Mouse (Mus musculus) telencephalon, adult 2 months (tissue): Measurements from ENCODE around the gene Daam2.

Source experiments
- DNase-seq: peaks from one replicate; pipeline ENCODE4 v3.0.0-alpha.2; 2011; ENCODE audit warnings: low read depth, low spot score

Gene Daam2

DNA sequence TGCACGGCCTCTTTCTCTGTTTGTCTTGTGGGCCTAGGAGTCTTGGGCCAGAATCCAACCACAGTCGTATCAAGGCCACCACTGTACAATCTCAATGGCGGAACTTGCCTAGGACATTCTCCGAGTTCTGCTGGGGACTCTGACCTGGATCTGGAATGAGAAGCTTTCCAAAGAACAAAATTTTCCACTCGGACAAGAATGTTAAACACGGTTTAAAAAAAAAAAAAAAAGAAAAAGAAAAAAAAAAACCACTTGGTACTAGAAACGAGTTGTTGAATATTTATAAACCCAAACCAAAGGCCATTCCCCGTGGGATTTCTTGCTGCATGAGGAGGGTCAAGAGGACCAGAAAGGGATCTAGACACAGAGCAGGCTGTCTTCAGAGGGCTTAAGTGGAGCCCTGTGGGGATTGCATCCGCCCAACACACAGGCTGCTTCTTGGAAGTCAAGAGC is 29.9 kb downstream of the Daam2 start:
- no peak for DNase-seq

DNA sequence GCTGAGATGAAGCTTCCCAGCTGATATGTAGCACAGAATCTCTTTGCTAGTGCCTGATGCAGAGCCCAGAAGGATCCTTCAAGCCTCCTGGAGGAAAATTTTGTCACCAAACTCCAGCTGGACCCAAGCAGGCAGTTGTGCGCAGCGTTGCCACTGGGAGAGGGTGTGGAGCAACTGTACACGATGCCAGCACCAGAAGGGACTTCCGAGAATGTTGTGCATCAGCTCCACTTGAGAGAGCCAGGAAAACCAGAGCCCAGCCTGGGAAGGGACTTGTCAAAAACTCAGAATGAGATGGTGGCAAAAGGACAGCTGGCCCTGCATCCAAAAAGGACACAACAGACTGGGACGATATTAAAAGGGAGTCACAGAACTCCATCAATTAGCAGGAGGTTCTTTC is 32.5 kb downstream of the Daam2 start:
- DNase-seq = no peak

DNA sequence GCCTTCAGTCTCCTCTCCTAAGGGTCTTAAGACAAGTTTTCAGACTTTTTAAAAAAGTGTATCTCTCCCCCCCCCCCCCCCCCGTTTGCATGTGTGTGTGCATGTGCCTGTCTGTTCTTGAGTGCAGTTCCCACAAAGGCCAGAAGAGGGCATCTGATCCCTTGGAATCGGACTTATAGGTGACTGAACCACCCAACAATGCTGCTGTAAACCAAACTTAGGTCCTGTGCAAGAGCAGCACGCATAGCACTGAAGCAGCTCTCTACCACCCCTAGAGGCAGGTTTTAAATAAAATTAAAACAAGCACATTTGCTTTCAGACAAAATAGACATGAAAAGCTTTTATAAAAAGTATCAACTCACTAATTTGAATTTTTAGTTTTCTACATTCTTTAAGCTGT is 33.9 kb downstream of the Daam2 start:
- DNase-seq = no peak

DNA sequence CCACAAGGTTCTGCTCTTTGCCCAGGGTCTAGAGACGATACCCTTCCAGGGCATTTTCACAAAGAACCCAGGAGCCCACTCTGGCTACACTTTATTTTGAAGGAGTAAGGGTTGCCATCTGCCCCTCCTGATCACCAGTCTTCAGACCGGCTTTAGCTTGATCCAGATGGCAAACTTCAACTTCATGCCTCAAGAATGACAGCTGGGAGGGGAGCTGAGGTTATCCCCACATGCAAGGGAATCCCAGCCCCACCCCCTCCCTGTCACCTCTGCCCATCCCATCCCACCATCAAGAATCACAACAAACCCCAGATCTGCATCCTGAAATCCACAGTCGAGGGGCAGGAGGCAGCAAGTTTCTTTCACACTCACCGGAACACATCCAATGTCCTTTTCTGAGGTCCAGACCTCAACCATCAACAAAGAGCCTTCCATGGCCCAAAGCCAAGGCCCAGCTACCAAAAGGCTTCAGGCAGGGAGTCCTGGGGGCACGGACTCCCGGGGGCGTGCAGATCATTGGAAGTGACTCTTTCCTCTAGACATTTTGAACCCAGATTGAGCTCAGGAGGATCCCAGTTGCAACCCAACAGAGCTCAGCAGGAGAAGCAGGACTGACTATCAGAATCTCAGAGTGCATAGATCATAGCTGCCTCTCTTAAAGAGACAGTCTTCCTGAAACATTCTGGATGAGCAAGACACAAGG is 35.5 kb downstream of the Daam2 start:
- no peak for DNase-seq

DNA sequence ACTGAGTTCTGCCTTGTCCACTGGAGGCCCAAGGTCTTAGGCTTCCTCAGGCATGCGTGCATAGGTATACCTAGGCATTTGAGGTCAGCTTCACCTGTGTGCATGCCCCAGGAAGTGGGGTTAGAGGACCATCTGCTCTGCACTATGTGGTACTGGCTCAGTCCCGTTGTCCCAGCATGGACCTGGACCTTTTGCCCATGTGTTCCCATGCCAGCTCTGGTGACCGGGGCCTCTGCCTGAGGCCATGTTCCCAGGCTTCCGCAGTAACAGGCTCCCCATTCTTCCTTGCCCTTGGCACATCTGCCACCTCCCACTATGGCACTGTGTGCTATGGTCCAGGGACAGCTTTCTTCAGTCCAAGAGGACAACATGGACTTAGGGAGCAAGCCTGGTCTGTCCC is 36.1 kb downstream of the Daam2 start:
- no peak for DNase-seq

DNA sequence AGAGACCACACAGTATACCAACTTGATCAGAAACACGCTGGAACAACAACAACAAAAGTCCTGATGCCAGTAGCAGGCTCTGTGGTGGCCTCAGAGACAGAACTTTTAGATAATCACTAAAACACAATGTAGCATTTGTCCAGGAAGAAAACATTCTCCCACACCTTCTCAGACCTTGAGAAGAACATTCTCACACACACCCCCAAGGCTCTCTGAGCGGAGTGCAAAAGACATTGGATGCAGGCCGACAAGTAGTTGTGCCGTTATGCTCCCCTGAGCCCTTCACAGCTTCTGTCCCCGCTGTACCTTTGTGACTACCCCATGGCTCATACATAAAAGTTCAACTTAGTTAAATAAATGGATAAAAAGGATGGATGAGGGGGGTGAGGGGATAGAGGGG is 37.6 kb downstream of the Daam2 start:
- no peak for DNase-seq

DNA sequence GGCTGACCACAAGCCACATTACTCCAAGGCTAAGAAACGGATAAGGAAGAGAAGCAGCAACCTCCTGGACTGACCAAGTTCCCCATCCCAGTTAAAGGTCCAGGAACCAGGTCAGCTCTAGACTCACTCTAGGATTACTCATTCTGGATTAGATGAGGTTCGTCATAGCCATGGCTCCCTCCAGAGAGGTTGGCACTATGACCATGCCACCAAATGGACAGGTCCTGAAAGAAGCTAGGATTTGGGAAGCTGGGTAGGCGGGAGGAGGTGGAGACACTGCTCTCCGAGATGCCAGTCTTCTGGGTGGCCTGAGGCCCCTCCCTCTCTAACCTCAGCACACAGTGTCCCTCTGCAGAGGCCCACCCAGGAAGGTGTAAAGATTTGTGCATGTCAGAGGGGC is 38.2 kb downstream of the Daam2 start:
- no peak for DNase-seq

DNA sequence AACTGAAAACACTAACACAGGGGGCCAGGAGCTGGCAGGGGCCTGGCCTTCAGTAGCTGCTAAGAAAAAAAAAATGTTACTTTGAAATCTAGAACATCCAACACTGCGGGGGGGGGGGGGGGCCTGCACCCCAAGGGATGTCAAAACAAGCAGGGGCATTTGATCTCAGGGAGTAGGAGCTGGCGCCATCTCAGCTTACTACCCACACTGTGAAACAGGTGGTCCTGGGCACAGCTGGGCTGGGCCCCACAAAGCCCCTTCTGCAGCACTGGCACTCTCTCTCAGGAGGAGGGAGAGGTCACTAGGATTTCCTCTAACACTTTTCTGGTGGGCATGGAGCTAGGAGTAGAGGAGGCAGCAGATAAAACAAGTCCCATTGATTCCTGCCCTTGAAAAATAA is 39.6 kb downstream of the Daam2 start:
- DNase-seq = no peak

DNA sequence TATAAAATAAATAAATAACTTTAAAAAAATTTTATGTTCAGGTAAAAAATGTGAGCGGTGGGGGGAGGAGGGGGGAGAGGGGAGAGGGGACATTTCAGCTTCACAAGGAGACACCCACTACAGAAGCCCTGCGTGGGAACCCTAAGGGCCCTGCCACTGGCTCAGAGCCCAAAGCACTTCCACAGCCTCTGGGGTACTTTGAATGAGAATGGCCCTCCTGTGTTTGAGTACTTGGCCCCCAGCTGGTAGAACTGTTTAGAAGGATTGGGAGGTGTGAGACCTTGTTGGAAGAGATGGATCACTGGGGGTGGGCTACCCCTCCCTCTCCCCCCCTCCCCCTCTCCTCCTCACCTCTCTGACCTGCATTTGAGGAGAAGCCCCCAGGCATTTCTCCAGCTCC is 41.7 kb downstream of the Daam2 start:
- no peak for DNase-seq

DNA sequence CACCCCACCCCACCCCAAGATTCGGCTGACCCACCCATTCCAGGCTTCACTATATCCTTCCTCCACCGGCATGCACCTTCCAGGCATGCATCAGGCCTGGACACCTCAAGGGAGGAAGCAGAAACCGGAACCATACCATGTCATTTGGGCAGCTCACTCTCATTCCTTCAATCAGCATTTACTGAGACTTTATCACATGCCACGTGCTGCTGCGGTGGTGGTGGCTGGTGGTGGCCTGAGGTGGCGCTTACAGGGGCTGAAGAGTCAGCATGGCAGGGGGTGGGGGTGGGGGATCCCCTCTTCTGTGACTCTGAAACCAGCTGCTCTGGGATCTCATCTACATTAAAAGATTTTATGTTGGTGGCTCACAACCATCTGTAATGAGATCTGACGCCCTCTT is 42.1 kb downstream of the Daam2 start:
- no peak for DNase-seq

DNA sequence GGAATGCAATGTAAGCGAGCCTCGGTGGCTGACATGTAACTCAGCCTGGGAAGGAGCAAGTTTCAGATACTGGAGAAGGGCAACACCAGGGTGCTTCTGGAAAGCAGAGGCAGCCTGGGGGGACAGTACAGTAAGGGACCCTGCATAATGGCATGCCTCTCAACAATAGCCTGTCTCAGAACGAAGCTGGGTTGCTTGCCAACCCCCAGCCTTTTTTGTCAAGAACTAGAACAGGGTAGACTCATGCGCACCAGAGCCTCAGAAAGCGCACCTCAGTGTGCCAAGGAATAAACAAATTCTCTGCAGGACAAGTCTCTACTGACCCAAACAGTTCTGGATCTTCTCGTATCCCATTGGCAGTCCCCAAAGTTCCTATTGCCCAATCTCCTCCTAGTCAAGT is 43.5 kb downstream of the Daam2 start:
- DNase-seq = no peak

DNA sequence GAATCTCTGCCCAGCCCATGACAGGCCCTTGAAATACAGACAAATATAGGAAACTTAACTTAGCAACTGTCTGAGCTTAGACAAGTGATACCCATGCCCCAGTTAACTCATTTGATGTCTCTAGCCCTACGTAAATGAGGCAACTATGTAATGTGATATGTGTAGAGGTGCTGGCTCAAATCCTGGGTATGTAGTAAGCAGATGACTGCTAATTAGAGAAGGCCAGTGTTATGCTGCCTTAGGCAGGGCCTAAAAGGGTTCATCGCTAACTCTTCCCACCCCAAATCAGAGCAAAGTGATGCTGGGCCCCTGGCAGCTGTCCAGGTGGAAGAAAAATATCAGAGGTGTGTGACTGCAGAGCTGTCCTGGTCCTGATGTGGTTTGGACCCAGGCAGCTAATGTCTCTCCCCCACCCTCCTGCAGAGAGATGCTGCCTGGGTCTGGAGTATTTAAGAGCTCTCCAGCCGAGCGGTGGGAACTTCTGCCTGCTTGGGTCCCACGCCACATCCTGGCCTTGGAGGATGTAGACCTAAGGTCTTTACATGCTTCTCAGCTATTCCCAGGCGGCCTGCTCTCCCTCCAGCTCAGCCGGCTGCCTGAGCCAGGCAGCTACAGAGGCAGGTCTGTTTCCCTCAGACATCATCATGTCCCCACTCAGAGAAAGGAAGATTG is 44.4 kb downstream of the Daam2 start:
- DNase-seq = no peak

DNA sequence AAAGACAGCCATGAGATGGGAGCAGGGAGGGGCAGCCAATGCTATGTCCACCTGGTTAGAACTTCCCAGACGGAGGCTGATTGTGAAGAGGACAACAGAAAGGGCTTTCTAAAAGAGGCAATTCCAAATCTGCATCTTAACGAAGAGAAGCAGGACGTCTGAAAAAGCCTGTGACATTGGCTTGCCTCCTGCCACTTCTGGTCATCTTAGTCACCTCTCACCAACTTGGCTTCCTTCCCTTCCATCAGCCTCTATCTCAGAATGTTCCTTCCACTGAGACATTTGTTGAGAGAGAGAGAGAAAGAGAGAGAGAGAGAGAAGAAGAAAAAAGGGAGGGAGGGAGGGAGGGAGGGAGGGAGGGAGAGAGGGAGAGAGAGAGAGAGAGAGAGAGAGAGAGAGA is 47.1 kb downstream of the Daam2 start:
- no peak for DNase-seq

DNA sequence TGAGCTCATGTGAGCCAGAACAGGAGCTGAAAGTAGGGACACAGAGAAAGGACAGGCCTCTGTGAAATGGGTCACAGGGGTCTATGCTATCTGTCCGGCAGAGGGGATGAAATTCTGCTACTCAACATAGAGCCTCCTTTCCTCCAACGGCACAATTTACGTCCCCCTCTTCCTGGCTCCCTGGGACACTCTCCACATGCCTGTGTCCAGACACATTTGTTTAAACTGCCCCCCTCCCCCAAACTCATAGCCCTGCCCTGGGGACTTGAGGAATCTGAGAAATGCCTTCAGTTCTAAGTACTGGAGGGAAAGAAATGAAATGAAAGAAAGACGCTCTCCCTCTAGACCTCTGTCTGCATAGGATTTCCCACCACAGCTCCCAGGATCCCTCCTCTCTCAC is 48.5 kb downstream of the Daam2 start:
- no peak for DNase-seq

DNA sequence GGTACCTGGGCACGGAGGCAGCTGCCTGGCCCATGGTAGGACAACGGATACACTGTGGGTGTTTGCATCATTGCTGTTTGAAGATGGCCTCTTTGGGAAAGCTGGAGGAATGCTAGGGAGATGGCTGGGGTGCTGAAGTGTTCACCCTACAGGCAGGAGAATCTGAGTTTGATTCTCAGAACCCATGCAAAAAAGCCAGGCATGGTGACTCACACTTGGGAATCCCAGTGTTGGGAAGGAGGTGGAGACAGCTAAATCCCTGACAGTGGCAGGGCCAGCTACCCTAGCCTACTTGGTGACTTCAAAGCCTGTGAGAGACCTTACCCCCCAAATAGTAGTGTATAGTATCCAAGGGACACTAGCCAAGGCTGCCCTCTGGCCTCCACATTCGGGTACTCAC is 49.0 kb downstream of the Daam2 start:
- DNase-seq = no peak

DNA sequence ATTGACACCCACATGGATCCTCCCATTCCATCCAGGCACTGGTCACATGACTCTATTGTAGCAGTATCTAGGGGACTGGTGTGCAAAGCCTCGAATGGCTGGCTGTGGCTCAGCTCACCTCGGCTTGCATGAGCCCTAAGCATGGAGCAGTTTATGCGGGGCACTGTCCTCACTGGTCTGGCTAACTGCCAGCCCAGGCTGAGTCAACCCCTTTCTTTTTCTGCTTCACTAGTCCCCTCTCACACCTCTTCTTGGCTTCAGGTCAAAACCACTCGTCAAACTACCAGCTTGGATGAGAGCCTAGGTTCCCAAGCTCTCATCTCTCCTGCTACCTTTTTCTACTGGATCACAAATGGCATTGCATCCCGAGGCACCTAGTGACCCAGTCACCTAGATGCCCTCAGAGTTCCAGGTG is 51.5 kb downstream of the Daam2 start:
- DNase-seq = no peak

DNA sequence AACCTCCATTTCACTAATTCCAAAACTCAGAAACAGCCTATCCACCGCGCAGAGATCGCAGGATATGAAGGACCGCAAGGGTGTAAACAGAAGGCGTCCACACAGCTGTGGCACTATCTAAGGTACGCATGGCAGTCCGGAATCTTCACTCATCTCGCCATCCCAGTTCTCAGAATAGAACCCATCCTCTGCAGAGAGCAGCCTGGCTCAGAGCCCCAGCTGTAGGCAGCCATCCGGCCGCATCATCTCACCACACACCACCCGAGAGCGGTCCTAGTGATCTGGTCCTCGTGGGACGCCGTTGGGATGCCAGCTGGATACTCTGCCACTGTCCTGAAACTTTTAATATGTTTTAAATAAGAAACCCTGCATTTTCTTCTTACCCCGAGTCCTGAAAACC is 54.7 kb downstream of the Daam2 start:
- DNase-seq = peak; percentile 23

DNA sequence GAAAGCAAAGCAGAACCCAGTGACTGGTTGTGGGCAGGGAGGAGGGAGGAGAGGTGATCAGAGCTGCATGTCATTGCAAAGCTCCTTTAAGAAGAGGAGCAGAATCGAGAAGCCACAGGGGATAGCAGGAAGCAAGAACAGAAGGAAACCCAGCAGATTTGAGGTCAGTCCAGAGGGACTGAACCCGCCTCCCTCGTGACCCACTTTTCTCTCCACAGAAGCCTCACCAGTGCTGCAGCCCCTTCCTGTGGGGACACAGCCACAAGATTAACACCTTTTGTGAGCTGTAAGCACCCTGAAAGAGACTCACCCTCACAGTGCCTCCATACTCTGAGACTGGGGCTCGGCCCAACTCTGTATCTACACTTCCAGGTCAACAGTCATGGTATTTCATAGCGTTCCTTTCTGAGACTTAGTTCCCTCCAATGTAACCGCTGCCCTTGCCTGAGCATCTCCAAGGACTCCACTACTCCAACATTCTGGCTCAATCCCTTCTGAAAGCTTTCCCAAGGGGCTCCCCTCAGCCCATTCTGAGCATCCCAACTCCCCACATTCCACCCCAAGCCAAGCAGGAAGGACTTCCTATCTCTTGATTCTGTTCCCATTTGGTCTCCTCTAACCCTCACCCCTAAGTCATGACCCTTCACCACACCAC is 60.8 kb downstream of the Daam2 start:
- no peak for DNase-seq

DNA sequence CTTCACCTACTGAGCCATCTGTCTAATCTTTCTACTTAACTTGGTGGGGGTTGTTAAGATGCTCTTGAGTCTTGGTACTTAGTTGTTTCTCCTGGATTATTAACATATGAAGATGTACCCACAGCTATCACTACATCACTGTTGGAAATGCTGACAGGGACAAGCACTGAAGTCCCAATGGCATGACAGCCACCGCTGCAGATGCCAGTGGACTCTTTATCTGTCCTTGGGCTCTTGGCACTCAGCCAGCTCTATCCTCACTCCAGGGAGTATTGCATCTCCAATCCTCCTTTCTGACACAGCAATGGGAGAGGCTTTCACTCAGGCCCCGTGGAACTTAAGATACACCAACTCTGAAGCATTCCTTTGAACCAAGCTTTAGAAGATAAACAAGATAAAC is 63.9 kb downstream of the Daam2 start:
- DNase-seq = no peak

DNA sequence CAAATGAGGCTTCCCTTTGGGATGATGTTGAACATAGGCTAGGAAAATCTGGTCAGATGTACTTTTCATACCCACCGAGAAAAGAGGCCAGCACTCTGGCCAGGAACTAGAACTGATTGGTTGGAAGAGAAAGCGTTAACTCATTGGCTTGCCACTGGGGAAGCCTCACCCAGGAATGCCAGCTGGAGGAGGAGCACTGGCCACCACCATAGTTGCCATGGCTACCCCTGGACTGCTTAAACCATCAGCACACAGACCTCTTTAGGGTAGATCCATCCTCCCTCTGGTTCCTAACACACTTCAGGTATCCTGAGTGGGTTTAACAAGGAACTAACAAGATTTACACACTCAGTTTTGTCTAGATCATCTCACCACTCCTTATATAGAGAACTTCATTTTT is 64.5 kb downstream of the Daam2 start:
- DNase-seq = no peak

DNA sequence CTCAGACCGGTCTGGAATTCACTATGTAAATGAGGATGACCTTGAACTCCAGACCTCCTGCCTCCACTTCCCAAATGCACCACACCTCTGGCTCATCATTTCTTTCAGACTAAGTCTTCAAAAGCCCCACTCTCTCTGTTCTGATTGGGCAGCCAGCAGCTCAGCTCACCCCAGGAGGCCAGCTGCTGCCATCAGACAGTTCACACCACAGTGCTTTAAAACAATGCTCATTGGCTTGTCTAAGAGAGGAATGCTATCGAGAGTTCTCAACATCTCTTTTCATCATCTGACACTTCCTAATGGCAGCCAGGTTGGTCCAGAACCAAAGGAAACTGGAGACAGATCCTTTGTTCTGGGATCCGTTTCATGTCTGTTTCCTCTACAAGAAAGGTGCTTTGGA is 66.0 kb downstream of the Daam2 start:
- DNase-seq = no peak

DNA sequence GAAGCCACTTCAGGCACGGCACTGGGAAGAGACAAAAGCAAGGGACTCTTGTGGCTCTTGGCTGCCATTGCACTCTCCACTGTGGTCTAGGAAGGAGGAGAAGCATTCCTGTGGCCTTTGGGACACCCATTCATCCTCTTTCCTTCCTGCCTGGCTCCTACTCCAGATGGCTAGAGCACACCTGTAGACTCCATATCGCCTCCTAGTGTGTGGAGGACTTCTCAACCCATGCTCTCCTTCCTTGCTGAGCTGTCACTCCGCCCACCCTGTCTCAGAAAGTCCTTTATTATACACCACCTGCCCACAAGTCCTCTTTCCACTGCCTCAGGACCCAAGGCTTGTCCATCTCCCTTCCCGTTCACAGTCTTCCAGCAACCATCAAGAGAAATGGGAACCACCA is 70.9 kb downstream of the Daam2 start:
- no peak for DNase-seq

DNA sequence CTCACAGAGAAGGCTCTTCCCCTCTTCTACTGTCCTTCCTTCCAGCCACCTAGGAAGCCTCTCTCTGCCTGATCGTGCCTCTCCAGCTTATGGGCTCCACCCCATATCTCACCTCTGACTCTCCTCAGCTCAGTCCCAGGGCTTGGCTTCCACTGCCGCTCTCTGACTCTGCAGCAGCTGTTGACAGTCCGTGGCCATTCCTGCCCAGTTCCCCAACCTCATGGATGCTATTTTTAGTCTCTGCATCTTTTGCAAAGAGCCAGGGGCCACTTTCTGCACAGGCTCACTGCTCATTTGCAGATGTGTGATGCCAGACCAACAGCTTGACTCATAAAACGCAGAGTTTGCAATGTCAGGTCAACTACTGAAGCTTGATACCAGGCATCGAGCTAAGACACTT is 75.0 kb downstream of the Daam2 start:
- DNase-seq = no peak
